Mouse (Mus musculus) liver, embryonic 14.5 days (tissue): ENCODE data around the gene Mtmr3. TPM values are rescaled to one million over a fixed set of nuclear protein-coding genes. Genes with fewer than 3 reads are reported as not detected.

Experiments
- ATAC-seq: fragments of 200-750 bp; cut with Nextera tagmentation; 2 replicates; pipeline ENCODE4 v1.8.0; 2017; ENCODE audit warnings: moderate number of reproducible peaks, mild to moderate bottlenecking, moderate library complexity; ENCODE audit not compliant: insufficient read depth
- DNase-seq, 3 experiments: peaks; one replicate each; pipeline ENCODE4 v3.0.0-alpha.2; 2012 to 2013; ENCODE audit warnings: low read depth in 3 of 3, low spot score in 3 of 3
- H3K27ac ChIP-seq: fragments of 300-500 bp; sonication (generic); 2 replicates; pipeline ENCODE4 v1.5.1; 2014; ENCODE audit warnings: moderate library complexity, mild to moderate bottlenecking, control low read depth, inconsistent platforms
- H3K27me3 ChIP-seq: fragments of 300-500 bp; sonication (generic); 2 replicates; pipeline ENCODE4 v1.6.1; 2014; ENCODE audit warnings: mild to moderate bottlenecking, low read length, moderate library complexity; ENCODE audit not compliant: control insufficient read depth, insufficient read depth
- H3K36me3 ChIP-seq: fragments of 300-500 bp; sonication (generic); replicated peaks from 2 replicates; pipeline ENCODE4 v1.6.1; 2014; ENCODE audit warnings: low read depth; ENCODE audit not compliant: control insufficient read depth, insufficient read depth
- H3K4me1 ChIP-seq, 2 experiments: fragments of 200-500 bp in 1 of 2; fragments of 300-500 bp in 1 of 2; sonication (generic) in 1 of 2; replicated peaks; 2 replicates each; pipeline ENCODE4 v1.6.1; 2012 to 2014; ENCODE audit warnings: antibody characterized with exemption in 1 of 2, inconsistent platforms in 1 of 2, low read length in 1 of 2; ENCODE audit not compliant: control insufficient read depth in 2 of 2, insufficient read depth in 2 of 2
- H3K4me2 ChIP-seq: fragments of 300-500 bp; sonication (generic); 2 replicates; pipeline ENCODE4 v1.6.1; 2014; ENCODE audit warnings: low read depth, mild to moderate bottlenecking, control low read depth, moderate library complexity
- H3K4me3 ChIP-seq, 2 experiments: fragments of 200-500 bp in 1 of 2; fragments of 300-500 bp in 1 of 2; sonication (generic) in 1 of 2; 2 replicates each; pipeline ENCODE4 v1.5.1; 2012 to 2014; ENCODE audit warnings: low read depth in 2 of 2, low read length in 2 of 2, mild to moderate bottlenecking in 2 of 2, control low read depth in 1 of 2, inconsistent platforms in 1 of 2, moderate library complexity in 1 of 2; ENCODE audit not compliant: insufficient read depth in 1 of 2
- H3K9ac ChIP-seq: fragments of 300-500 bp; sonication (generic); replicated peaks from 2 replicates; pipeline ENCODE4 v1.6.1; 2014; ENCODE audit warnings: mild to moderate bottlenecking, control low read depth, moderate library complexity
- H3K9me3 ChIP-seq: fragments of 300-500 bp; sonication (generic); 2 replicates; pipeline ENCODE4 v1.6.1; 2016; ENCODE audit warnings: low read length, mixed read lengths; ENCODE audit not compliant: control insufficient read depth
- CTCF ChIP-seq: IDR thresholded peaks from 2 replicates; pipeline ENCODE4 v1.5.1; 2016; ENCODE audit warnings: antibody characterized with exemption, low read depth, control low read depth
- EP300 ChIP-seq: IDR thresholded peaks from 2 replicates; pipeline ENCODE4 v1.6.1; 2016; ENCODE audit warnings: antibody characterized with exemption, low read depth
- WGBS: fragments of 180-500 bp; shearing (Covaris S2); extraction: QIAGEN DNeasy Blood & Tissue Kit; methylation state at CpG from one replicate; pipeline ENCODE4 v1.1.7; 2014; ENCODE audit not compliant: insufficient replicate concordance; 5-methylcytosine and 5-hydroxymethylcytosine counted together
- polyA plus RNA-seq, 2 experiments: library from polyadenylated mRNA; depleted of rRNA in 1 of 2; stranded (reverse) in 1 of 2; unstranded in 1 of 2; fragments of >200 nt; fragmentation: Nextera tagmentation in 1 of 2; extraction: Ambion mirVana in 1 of 2; gene quantifications; 2 replicates each; pipeline versions ENCODE4 v1.2.1 to v1.2.3; 2012 to 2014

Gene Mtmr3
- polyA plus RNA-seq, 2 experiments, result 20.3 to 24.3 TPM

DNA sequence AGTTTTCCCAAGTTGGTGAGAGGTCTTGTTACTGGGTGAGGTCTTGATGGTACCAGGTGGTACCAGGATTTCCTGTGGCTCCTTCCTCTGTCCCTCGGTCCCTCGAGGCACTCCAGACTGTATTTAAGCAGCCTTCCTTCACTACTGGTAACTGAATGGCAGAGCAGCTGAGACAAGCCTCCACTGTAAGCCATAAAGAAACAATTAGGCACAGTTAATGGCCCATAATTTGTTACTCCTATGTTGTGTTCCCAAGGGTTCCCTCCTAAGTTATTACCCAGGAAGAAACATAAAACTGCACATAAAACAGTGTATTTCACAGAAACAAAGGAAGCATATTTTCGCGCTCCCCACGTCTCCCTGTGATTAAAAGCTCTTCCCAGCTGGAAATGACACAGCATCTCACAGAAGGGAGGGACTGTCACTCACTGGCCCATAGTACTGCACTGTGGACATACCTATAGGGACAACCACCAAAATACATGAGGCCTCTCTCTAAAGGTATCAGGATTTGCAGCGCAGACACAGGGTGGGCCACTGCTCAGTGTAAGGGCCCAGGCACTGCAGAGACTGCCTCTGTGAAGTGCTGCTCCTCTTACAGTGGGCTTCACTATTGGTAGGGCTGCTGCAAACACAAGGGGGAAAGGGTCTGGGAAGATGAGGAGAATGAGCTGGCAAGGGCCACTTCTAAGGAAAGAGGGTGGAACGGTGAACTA is 122.0 kb downstream of the Mtmr3 start:
- H3K9me3 ChIP-seq, result no peaks in the 10 kb centered on the region
- H3K27me3 ChIP-seq, result no peaks in the 10 kb centered on the region
- H3K4me2 ChIP-seq, result no peak overlapping the region
- ATAC-seq, result peak; percentile 16; the same call in 1 of the 2 replicates
- DNase-seq, result no peak
- H3K4me3 ChIP-seq, result no peak overlapping the region
- no peak overlapping the region for H3K27ac ChIP-seq
- no peak overlapping the region for H3K9ac ChIP-seq
- H3K4me1 ChIP-seq, result no peaks in the 10 kb centered on the region
- no peaks in the 10 kb centered on the region for H3K36me3 ChIP-seq
- TF ChIP-seq EP300 (no peak), CTCF (no peak)
- 67% methylated on average over 7 of the region's 7 CpGs for WGBS

DNA sequence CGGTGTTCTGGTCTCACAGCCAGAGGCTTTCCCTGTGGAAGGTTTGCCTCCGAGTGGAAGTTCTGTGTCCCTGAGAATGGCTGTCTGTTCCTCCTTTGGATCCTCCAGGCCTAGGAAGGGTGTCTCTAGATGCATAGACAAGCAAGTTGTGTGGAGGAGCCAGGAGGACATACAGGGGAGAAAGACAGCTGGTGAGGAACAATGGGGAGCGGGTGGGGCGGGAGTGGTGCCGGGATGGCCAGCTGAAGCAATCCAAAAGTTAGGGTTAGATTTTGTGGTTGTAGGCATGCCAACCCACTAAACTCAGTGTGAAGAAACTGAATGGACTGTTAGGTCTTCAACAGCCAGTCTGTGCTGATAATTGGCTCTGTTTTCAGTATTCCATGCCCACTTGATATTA is 122.9 kb downstream of the Mtmr3 start:
- Histone ChIP-seq H3K27me3 (no peaks in the 10 kb centered on the region), H3K9me3 (no peaks in the 10 kb centered on the region), H3K4me1 (no peaks in the 10 kb centered on the region), H3K4me3 (no peak overlapping the region), H3K9ac (no peak overlapping the region), H3K27ac (no peak overlapping the region), H3K4me2 (no peak overlapping the region), H3K36me3 (no peaks in the 10 kb centered on the region)
- TF ChIP-seq CTCF (no peak), EP300 (no peak)
- no peak for DNase-seq
- 75% methylated on average over 5 of the region's 5 CpGs for WGBS
- ATAC-seq, result no peak

DNA sequence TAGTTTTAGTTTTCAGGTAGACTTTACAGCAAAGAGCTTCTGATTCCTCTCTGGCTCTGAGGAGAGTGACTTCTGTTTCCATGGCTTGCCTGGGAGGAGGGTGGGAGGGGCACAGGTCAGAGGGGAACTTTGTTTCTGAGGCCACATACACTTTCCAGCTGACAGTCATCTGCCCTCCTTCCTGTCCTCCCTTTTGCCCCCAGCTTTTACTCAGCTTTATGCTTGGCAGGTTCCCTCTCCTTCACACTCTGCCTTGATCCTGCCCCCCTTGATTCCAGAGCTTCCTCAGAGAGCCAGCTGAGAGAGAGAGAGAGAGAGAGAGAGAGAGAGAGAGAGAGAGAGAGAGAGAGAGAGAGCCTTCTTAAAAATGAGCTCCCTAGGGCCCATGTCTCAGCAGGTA is 123.4 kb downstream of the Mtmr3 start:
- Histone ChIP-seq H3K9me3 (no peaks in the 10 kb centered on the region), H3K4me3 (no peak overlapping the region)
- TF ChIP-seq EP300, result no peak

DNA sequence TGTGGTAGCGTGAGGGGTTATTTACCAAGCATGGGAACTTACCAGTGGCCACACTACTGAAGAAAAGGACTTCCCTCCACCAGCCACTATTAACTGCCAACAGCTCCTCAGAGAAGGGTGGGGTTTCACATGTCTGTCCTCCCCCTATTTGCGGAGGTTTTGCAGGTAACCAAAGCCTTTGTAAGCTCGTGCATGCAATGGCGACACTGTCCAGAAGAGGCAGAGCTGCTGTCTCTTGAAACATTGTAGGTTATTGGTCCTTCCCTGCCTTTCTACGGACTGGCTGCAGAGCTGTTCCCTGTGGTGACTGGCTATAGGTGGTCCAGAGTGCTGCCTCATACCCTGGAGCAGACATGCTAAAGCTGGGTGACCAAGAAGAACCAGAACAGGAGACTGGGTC is 125.6 kb downstream of the Mtmr3 start:
- TF ChIP-seq EP300, result no peak
- peak; percentile 15; the same call in 1 of the 2 replicates for TF ChIP-seq CTCF
- 73% methylated on average over 5 of the region's 5 CpGs for WGBS
- no peaks in the 10 kb centered on the region for H3K27me3 ChIP-seq
- DNase-seq (no peak), ATAC-seq (no peak)
- H3K9ac ChIP-seq, result no peak overlapping the region
- H3K4me1 ChIP-seq, result no peaks in the 10 kb centered on the region; a peak in 1 of 4 replicates
- H3K36me3 ChIP-seq, result no peaks in the 10 kb centered on the region
- no peak overlapping the region for H3K4me3 ChIP-seq
- H3K9me3 ChIP-seq, result no peaks in the 10 kb centered on the region
- H3K27ac ChIP-seq, result no peak overlapping the region
- H3K4me2 ChIP-seq, result no peak overlapping the region

More for the DNA sequence above, 123.4 kb downstream of the Mtmr3 start:
- no peak overlapping the region for H3K9ac ChIP-seq
- no peaks in the 10 kb centered on the region for H3K36me3 ChIP-seq
- no peak for DNase-seq
- H3K27ac ChIP-seq, result no peak overlapping the region
- H3K4me2 ChIP-seq, result no peak overlapping the region
- ATAC-seq, result no peak
- no peaks in the 10 kb centered on the region; a peak in 1 of 4 replicates for H3K4me1 ChIP-seq
- H3K27me3 ChIP-seq, result no peaks in the 10 kb centered on the region

DNA sequence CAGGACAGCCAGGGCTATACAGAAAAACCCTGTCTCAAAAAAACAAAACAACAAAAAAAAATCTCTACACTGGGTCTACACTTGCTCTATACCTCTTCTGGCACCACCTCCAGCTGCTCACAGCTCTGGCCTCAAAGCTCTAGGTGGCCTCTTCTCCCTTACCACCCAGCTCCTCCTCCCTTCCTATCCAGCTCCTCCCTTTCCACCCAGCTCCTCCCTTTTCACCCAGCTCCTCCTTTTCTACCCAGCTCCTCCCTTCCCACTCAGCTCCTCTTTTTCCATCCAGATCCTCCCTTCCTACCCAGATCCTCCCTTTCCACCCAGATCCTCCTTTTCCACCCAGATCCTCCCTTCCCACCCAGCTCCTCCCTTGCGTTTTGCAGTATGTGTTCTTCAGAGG is 127.2 kb downstream of the Mtmr3 start:
- DNase-seq (no peak), ATAC-seq (0 out of 2 replicates have a peak, but pooled peaks have one; percentile 24)
- no peak overlapping the region for H3K4me2 ChIP-seq
- no peaks in the 10 kb centered on the region for H3K36me3 ChIP-seq
- no peak overlapping the region for H3K4me3 ChIP-seq
- no peak overlapping the region for H3K9ac ChIP-seq
- H3K27ac ChIP-seq, result no peak overlapping the region
- no peaks in the 10 kb centered on the region; a peak in 1 of 4 replicates for H3K4me1 ChIP-seq
- no peaks in the 10 kb centered on the region for H3K27me3 ChIP-seq
- WGBS, result 84% methylated on average over 1 of the region's 1 CpGs
- H3K9me3 ChIP-seq, result no peaks in the 10 kb centered on the region
- no peak for TF ChIP-seq EP300
- no peak for TF ChIP-seq CTCF
